Mouse (Mus musculus) forebrain, embryonic 11.5 days (tissue): ENCODE measurements around the gene Foxp1. TPM values are rescaled to one million over a fixed set of nuclear protein-coding genes. Genes with fewer than 3 reads are reported as not detected.

Experiments used
- ATAC-seq: fragments of 200-750 bp; cut with Nextera tagmentation; replicated peaks from 2 replicates; pipeline ENCODE4 v1.8.0; 2017; ENCODE audit warnings: moderate TSS enrichment; ENCODE audit not compliant: low FRiP score
- DNase-seq: peaks from one replicate; pipeline ENCODE4 v3.0.0-alpha.2; 2017; ENCODE audit warnings: low spot score
- H3K27ac ChIP-seq: fragments of 300-500 bp; sonication (generic); 2 replicates; pipeline ENCODE4 v1.5.1; 2014; ENCODE audit warnings: low read depth, low read length
- H3K27me3 ChIP-seq: fragments of 300-500 bp; sonication (generic); 2 replicates; pipeline ENCODE4 v1.6.1; 2014; ENCODE audit warnings: mild to moderate bottlenecking, low read length, mixed read lengths; ENCODE audit not compliant: control insufficient read depth, insufficient read depth
- H3K36me3 ChIP-seq: fragments of 300-500 bp; sonication (generic); 2 replicates; pipeline ENCODE4 v1.6.1; 2014; ENCODE audit warnings: mild to moderate bottlenecking, low read length, moderate library complexity, mixed read lengths; ENCODE audit not compliant: control insufficient read depth, insufficient read depth
- H3K4me1 ChIP-seq: fragments of 300-500 bp; sonication (generic); replicated peaks from 2 replicates; pipeline ENCODE4 v1.6.1; 2014; ENCODE audit warnings: low read length, mixed read lengths; ENCODE audit not compliant: control insufficient read depth, insufficient read depth
- H3K4me2 ChIP-seq: fragments of 300-500 bp; sonication (generic); 2 replicates; pipeline ENCODE4 v1.6.1; 2014; ENCODE audit warnings: low read depth, mild to moderate bottlenecking, low read length, moderate library complexity, mixed read lengths; ENCODE audit not compliant: severe bottlenecking
- H3K4me3 ChIP-seq: fragments of 300-500 bp; sonication (generic); 2 replicates; pipeline ENCODE4 v1.5.1; 2014; ENCODE audit warnings: low read depth, low read length
- H3K9ac ChIP-seq: fragments of 300-500 bp; sonication (generic); 2 replicates; pipeline ENCODE4 v1.6.1; 2014; ENCODE audit warnings: low read length
- H3K9me3 ChIP-seq: fragments of 300-500 bp; sonication (generic); 2 replicates; pipeline ENCODE4 v1.6.1; 2016; ENCODE audit warnings: low read length, mixed read lengths; ENCODE audit not compliant: control insufficient read depth
- WGBS: fragments of 180-500 bp; shearing (Covaris S2); extraction: QIAGEN DNeasy Blood & Tissue Kit; methylation state at CpG from one replicate; pipeline ENCODE4 v1.1.7; 2014; 5-methylcytosine and 5-hydroxymethylcytosine counted together
- polyA plus RNA-seq: library from polyadenylated mRNA; unstranded; fragments of >200 nt; fragmentation: Nextera tagmentation; extraction: Ambion mirVana; gene quantifications from 2 replicates; pipeline ENCODE4 v1.2.1, GENCODE M21; 2014

Foxp1 gene
- polyA plus RNA-seq, 1 experiment from 2014 or later: 91.5 TPM

GRCm38 (mm10) chr6:99302662-99303435, 219.7 kb downstream of the Foxp1 start:
- Histone ChIP-seq H3K4me3 (no peak overlapping the region), H3K4me2 (no peak overlapping the region), H3K36me3 (no peaks in the 10 kb centered on the region), H3K27me3 (no peaks in the 10 kb centered on the region), H3K9ac (no peak overlapping the region), H3K4me1 (no peaks in the 10 kb centered on the region), H3K9me3 (no peaks in the 10 kb centered on the region), H3K27ac (no peak overlapping the region)
- WGBS: 94% methylated on average over 6 of the region's 6 CpGs
- ATAC-seq (no peak), DNase-seq (no peak)

DNA sequence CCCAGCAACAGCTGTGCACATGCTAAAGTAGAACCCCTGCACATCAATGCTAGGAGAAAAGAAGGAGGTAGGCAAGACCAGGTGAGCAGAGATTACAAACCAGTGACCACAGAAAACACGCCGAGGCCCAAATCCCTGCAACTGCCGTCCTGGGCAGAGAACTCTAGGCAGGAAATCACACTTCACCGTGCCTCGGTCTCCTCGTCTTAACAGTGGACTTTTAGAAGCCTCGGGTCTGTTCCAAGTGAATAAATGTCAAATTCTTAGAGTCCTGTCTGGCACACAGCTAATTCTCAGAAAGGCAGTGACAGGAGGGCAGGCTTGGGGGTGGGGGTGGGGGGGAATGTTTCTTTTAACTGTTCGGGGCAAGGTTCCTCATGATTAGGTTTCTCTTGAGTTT, 220.6 kb downstream of the Foxp1 start:
- Histone ChIP-seq H3K4me3 (no peak overlapping the region), H3K4me1 (no peaks in the 10 kb centered on the region), H3K27ac (no peak overlapping the region), H3K4me2 (no peak overlapping the region), H3K9me3 (no peaks in the 10 kb centered on the region), H3K27me3 (no peaks in the 10 kb centered on the region), H3K9ac (no peak overlapping the region), H3K36me3 (no peaks in the 10 kb centered on the region)
- 87% methylated on average over 8 of the region's 8 CpGs for WGBS
- ATAC-seq: no peak
- no peak for DNase-seq

DNA sequence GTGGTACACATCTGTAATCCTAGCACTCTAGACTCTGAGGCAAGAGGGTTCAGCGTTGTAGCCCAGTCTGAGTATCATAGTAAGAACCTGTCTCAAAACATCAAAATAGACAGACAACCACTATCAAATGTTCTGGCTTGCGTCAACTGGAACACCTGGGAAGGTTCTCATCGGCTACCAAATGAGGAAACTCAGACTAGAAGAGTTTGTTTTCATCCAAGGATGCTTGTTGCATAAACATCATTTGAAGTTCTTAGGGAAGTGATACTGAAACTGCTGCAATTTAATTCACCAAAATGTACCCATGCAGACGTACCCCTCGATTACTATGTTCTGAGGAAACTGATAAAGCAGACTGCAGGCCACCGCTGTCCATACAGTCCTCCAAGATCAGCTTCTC, 222.3 kb downstream of the Foxp1 start:
- Histone ChIP-seq H3K27me3 (no peaks in the 10 kb centered on the region), H3K4me3 (no peak overlapping the region), H3K9ac (no peak overlapping the region), H3K27ac (no peak overlapping the region), H3K36me3 (no peaks in the 10 kb centered on the region), H3K9me3 (no peaks in the 10 kb centered on the region), H3K4me2 (no peak overlapping the region), H3K4me1 (no peaks in the 10 kb centered on the region)
- no peak for ATAC-seq
- DNase-seq: no peak
- WGBS: 94% methylated on average over 6 of the region's 6 CpGs

DNA sequence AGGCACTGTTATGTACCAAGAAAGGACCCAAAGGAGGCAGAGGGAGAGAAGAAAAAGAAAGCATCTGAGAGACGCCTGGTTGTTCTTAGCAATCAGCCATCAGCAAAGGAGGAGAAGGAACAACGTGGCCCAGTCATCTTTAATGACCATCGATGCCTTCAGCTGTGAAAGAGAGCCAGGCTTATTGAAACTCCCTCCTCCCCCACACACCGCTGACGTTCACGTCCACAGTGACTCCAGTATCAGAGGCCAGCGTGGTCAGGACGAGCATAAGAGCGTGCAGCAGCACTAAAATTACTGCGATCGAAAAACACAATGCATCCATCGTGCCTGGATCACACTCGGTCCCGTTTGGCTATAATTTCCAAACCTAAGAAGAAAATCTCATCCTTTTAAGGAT, 223.3 kb downstream of the Foxp1 start:
- DNase-seq: no peak
- no peak overlapping the region for H3K27ac ChIP-seq
- H3K36me3 ChIP-seq: no peaks in the 10 kb centered on the region

DNA sequence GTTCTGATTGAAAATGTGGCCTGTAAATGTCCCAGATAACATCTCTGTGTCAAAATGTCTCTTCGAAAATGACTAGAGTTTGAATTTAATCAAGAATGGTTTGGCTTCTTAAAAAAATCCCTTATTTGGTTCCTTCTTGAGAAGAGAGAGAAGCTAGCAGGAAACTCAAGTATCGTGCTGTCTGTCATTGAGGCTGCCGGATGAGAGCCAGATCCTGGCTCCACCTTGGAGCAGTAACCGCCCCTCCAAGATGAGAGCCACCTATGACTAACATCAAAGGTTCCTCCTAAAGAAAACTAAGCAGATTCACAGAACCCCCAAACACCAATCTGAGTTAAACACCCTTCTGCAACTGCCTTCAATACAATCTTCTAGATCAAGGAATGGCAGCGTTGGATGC, 225.0 kb downstream of the Foxp1 start:
- 94% methylated on average over 5 of the region's 5 CpGs for WGBS
- Histone ChIP-seq H3K36me3 (no peaks in the 10 kb centered on the region), H3K4me3 (no peak overlapping the region), H3K9me3 (no peaks in the 10 kb centered on the region), H3K9ac (no peak overlapping the region), H3K4me2 (no peak overlapping the region), H3K4me1 (no peaks in the 10 kb centered on the region), H3K27me3 (no peaks in the 10 kb centered on the region), H3K27ac (no peak overlapping the region)
- no peak for ATAC-seq
- DNase-seq: no peak

More for the DNA sequence above, 223.3 kb downstream of the Foxp1 start:
- Histone ChIP-seq H3K27me3 (no peaks in the 10 kb centered on the region), H3K9ac (no peak overlapping the region), H3K9me3 (no peaks in the 10 kb centered on the region), H3K4me1 (no peaks in the 10 kb centered on the region), H3K4me3 (no peak overlapping the region), H3K4me2 (no peak overlapping the region)
- 78% methylated on average over 14 of the region's 14 CpGs for WGBS
- ATAC-seq: no peak

- WGBS: 88% methylated on average over 8 of the region's 8 CpGs
- Histone ChIP-seq H3K4me1 (no peaks in the 10 kb centered on the region), H3K27ac (no peak overlapping the region), H3K9me3 (no peaks in the 10 kb centered on the region), H3K4me3 (no peak overlapping the region), H3K27me3 (no peaks in the 10 kb centered on the region), H3K36me3 (no peaks in the 10 kb centered on the region), H3K4me2 (no peak overlapping the region), H3K9ac (no peak overlapping the region)
- no peak for ATAC-seq
- DNase-seq: no peak
These were observed 227.0 kb downstream of the Foxp1 start for GRCm38 (mm10) chr6:99295495-99295894.

- H3K9me3 ChIP-seq: no peaks in the 10 kb centered on the region
- H3K27me3 ChIP-seq: no peaks in the 10 kb centered on the region
- ATAC-seq (no peak), DNase-seq (no peak)
- WGBS: 78% methylated on average over 4 of the region's 4 CpGs
- H3K27ac ChIP-seq: no peak overlapping the region
- H3K4me3 ChIP-seq: no peak overlapping the region
- H3K4me1 ChIP-seq: no peaks in the 10 kb centered on the region; the same call in 1 of the 2 replicates
- H3K4me2 ChIP-seq: no peak overlapping the region
- no peaks in the 10 kb centered on the region for H3K36me3 ChIP-seq
- H3K9ac ChIP-seq: no peak overlapping the region
These were observed 233.3 kb downstream of the Foxp1 start for GRCm38 (mm10) chr6:99289220-99289619.

DNA sequence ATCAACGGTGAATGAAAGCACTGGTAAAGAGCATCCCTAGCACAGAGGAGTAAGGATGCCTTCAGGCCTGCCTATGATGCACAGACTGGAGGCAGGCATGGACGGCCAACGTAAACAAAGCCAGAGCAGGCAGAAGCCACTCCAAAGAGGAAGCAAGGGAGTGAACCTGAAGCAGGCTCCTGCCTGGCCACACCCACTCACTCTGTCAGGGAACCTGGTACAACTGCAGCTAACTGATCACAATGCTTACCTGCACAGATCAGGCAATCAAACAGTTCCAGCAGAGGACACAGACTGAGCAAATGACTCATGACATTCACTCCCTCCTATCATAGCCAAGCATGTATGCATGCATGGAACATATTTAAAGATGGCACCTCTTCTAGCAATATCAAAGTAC, 237.5 kb downstream of the Foxp1 start:
- H3K4me1 ChIP-seq: no peaks in the 10 kb centered on the region; the same call in 1 of the 2 replicates
- DNase-seq (no peak), ATAC-seq (no peak)
- no peak overlapping the region for H3K4me3 ChIP-seq
- H3K4me2 ChIP-seq: no peak overlapping the region
- no peak overlapping the region for H3K9ac ChIP-seq
- WGBS: 65% methylated on average over 3 of the region's 3 CpGs
- H3K27me3 ChIP-seq: no peaks in the 10 kb centered on the region
- H3K36me3 ChIP-seq: no peaks in the 10 kb centered on the region
- H3K9me3 ChIP-seq: no peaks in the 10 kb centered on the region
- no peak overlapping the region for H3K27ac ChIP-seq

GRCm38 (mm10) chr6:99284019-99284418, 238.5 kb downstream of the Foxp1 start:
- Histone ChIP-seq H3K9ac (no peak overlapping the region), H3K4me1 (no peaks in the 10 kb centered on the region; the same call in 1 of the 2 replicates), H3K36me3 (no peaks in the 10 kb centered on the region), H3K27ac (no peak overlapping the region), H3K4me3 (no peak overlapping the region), H3K4me2 (no peak overlapping the region), H3K9me3 (no peaks in the 10 kb centered on the region), H3K27me3 (no peaks in the 10 kb centered on the region)
- ATAC-seq (no peak), DNase-seq (no peak)
- WGBS: 85% methylated on average over 4 of the region's 4 CpGs
